Mouse (Mus musculus) forebrain, postnatal 0 days (tissue): ENCODE results near the gene Abcf3. TPM values are rescaled to one million over a fixed set of nuclear protein-coding genes. Genes with fewer than 3 reads are reported as not detected.

ENCODE experiments used
- ATAC-seq: fragments of 200-750 bp; cut with Nextera tagmentation; 2 replicates; pipeline ENCODE4 v1.8.0; 2017; ENCODE audit warnings: mild to moderate bottlenecking, moderate library complexity
- DNase-seq: peaks from one replicate; pipeline ENCODE4 v3.0.0-alpha.2; 2015
- H3K27ac ChIP-seq: fragments of 300-500 bp; sonication (generic); 2 replicates; pipeline ENCODE4 v1.5.1; 2014; ENCODE audit warnings: low read depth, mild to moderate bottlenecking, antibody characterized with exemption, low read length, moderate library complexity, mixed read lengths
- H3K27me3 ChIP-seq: fragments of 300-500 bp; sonication (generic); 2 replicates; pipeline ENCODE4 v1.6.1; 2014; ENCODE audit warnings: mild to moderate bottlenecking, low read length, mixed read lengths; ENCODE audit not compliant: insufficient read depth
- H3K36me3 ChIP-seq: fragments of 300-500 bp; sonication (generic); 2 replicates; pipeline ENCODE4 v1.6.1; 2014; ENCODE audit warnings: mild to moderate bottlenecking, moderate library complexity; ENCODE audit not compliant: insufficient read depth
- H3K4me1 ChIP-seq: fragments of 300-500 bp; sonication (generic); 2 replicates; pipeline ENCODE4 v1.6.1; 2014; ENCODE audit warnings: antibody characterized with exemption; ENCODE audit not compliant: insufficient read depth
- H3K4me2 ChIP-seq: fragments of 300-500 bp; sonication (generic); 2 replicates; pipeline ENCODE4 v1.6.1; 2014; ENCODE audit warnings: low read depth, mild to moderate bottlenecking, moderate library complexity
- H3K4me3 ChIP-seq: fragments of 300-500 bp; sonication (generic); 2 replicates; pipeline ENCODE4 v1.5.1; 2014; ENCODE audit warnings: low read depth, low read length, mixed read lengths
- H3K9ac ChIP-seq: fragments of 300-500 bp; sonication (generic); 2 replicates; pipeline ENCODE4 v1.6.1; 2014; ENCODE audit warnings: mild to moderate bottlenecking
- H3K9me3 ChIP-seq: fragments of 300-500 bp; sonication (generic); 2 replicates; pipeline ENCODE4 v1.6.1; 2016; ENCODE audit warnings: low read length
- CTCF ChIP-seq: sonication (generic); IDR thresholded peaks from 2 replicates; pipeline ENCODE4 v1.5.1; 2016; ENCODE audit warnings: antibody characterized with exemption, control low read depth, low read depth
- WGBS: fragments of 180-500 bp; shearing (Covaris S2); extraction: QIAGEN DNeasy Blood & Tissue Kit; methylation state at CpG from one replicate; pipeline ENCODE4 v1.1.7; 2014; 5-methylcytosine and 5-hydroxymethylcytosine counted together
- polyA plus RNA-seq: library from polyadenylated mRNA; unstranded; fragments of >200 nt; fragmentation: Nextera tagmentation; extraction: Ambion mirVana; gene quantifications from 2 replicates; pipeline ENCODE4 v1.2.1, GENCODE M21; 2015
- total RNA-seq: library from RNA; depleted of rRNA; stranded (reverse); fragments of >200 nt; gene quantifications from 2 replicates; pipeline ENCODE4 v1.2.3, GENCODE M21; 2014

Gene Abcf3
- total and polyA plus RNA-seq, 2 experiments from 2014 or later = 58.0 to 72.7 TPM

DNA sequence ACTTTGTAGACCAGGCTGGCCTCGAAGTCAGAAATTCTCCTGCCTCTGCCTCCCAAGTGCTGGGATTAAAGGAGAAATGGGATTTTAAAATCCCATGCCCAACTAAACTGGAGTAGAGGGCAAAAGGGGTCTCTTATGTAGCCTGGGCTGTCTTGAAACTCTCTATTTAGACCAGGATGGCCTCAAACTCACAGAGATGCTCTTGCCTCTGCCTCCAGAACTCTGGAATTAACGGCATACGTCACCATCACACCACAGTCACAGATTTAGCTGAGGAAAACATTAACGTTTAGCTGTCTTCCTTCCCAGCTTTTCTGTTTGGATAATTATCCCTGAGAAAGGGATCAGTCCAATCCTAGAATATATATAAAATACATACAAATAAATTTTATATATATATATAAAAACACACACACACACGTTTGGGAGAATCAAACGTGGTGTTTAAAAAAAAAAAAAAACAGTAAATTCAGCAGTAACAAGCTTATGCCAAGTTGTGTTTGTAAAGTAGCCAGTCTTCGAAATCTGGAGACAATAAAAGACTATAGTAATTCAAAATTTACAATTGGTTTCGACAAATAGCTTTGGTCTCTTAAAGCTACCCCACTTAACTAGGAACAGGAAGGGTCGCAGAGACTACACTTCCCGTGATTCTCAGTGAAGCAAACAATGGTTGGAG lies 13.6 kb upstream of the Abcf3 start:
- 0 out of 2 replicates have a peak overlapping the region, but pooled peaks have one; percentile 7 for H3K4me3 ChIP-seq
- H3K27me3 ChIP-seq = no peaks in the 10 kb centered on the region
- no peak for TF ChIP-seq CTCF
- peaks cover 57% of the 10 kb centered on the region for H3K36me3 ChIP-seq
- DNase-seq = no peak
- ATAC-seq = no peak
- H3K9me3 ChIP-seq = no peaks in the 10 kb centered on the region
- 43% methylated on average over 10 of the region's 10 CpGs for WGBS
- H3K4me1 ChIP-seq = peaks cover 19% of the 10 kb centered on the region
- H3K27ac ChIP-seq = no peak overlapping the region
- H3K9ac ChIP-seq = no peak overlapping the region
- peak overlapping the region; percentile 29; the same call in 1 of the 2 replicates for H3K4me2 ChIP-seq

GRCm38 (mm10) chr16:20535296-20536080 lies 12.9 kb upstream of the Abcf3 start, which contains the start of gene Ap2m1:
Gene Ap2m1 (plus strand): TSS chr16:20535478.
- H3K9ac ChIP-seq = peak within 1 kb of the TSS; percentile 98
- peak; percentile 99 for ATAC-seq
- H3K9me3 ChIP-seq = no peaks in the 10 kb centered on the region
- H3K27ac ChIP-seq = peak within 1 kb of the TSS; percentile 85
- no peaks in the 10 kb centered on the region for H3K27me3 ChIP-seq
- H3K4me2 ChIP-seq = peak within 1 kb of the TSS; percentile 77
- TF ChIP-seq CTCF = no peak
- H3K36me3 ChIP-seq = peaks cover 58% of the 10 kb centered on the region
- peaks cover 19% of the 10 kb centered on the region for H3K4me1 ChIP-seq
- peak; percentile 98 for DNase-seq
- 3% methylated on average over 52 of the region's 52 CpGs for WGBS
- H3K4me3 ChIP-seq = peak within 1 kb of the TSS; percentile 78

DNA sequence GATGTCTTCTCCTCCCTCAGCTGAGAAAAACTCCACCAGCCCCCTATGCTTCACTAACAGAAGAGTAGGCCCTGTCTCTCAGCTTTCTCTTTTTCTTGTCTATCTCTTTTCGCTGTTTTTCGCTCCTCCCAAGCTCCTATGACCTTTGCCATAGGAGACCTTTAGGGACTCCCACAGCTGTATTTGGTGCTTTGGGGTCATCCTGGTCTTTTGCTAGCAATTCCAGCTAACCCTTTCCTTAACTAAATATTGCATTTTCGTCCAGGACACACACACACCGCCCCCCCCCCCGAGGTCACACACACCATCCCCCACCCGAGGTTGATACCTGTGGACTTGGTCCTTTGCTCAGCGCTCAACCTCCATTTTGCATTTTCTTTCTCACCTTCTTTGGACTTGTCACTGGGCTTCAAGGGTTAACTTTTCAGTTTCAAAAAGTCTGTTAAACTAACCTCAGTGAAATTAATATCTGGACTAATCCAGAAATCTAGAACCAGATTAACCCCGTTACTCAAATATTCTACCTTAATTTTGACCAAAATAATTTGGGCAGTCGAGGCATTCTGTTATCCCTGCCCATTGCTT lies 12.2 kb upstream of the Abcf3 start:
- Histone ChIP-seq H3K9me3 (no peaks in the 10 kb centered on the region), H3K9ac (peak overlapping the region; percentile 98), H3K36me3 (peaks cover 58% of the 10 kb centered on the region), H3K27ac (peak overlapping the region; percentile 85), H3K4me3 (peak overlapping the region; percentile 78), H3K4me2 (peak overlapping the region; percentile 77), H3K27me3 (no peaks in the 10 kb centered on the region), H3K4me1 (peaks cover 19% of the 10 kb centered on the region)
- DNase-seq = no peak
- ATAC-seq = no peak
- TF ChIP-seq CTCF = no peak
- 29% methylated on average over 9 of the region's 9 CpGs for WGBS

- Histone ChIP-seq H3K27me3 (no peaks in the 10 kb centered on the region), H3K4me2 (peak overlapping the region; percentile 77), H3K27ac (0 out of 2 replicates have a peak overlapping the region, but pooled peaks have one; percentile 4), H3K4me3 (peak overlapping the region; percentile 78; the same call in 1 of the 2 replicates), H3K9me3 (no peaks in the 10 kb centered on the region), H3K9ac (peak overlapping the region; percentile 37), H3K36me3 (peaks cover 58% of the 10 kb centered on the region), H3K4me1 (peaks cover 19% of the 10 kb centered on the region)
- ATAC-seq = no peak
- DNase-seq = no peak
- 9% methylated on average over 5 of the region's 5 CpGs for WGBS
- TF ChIP-seq CTCF = no peak
These were observed 11.3 kb upstream of the Abcf3 start for GRCm38 (mm10) chr16:20537071-20537471.

DNA sequence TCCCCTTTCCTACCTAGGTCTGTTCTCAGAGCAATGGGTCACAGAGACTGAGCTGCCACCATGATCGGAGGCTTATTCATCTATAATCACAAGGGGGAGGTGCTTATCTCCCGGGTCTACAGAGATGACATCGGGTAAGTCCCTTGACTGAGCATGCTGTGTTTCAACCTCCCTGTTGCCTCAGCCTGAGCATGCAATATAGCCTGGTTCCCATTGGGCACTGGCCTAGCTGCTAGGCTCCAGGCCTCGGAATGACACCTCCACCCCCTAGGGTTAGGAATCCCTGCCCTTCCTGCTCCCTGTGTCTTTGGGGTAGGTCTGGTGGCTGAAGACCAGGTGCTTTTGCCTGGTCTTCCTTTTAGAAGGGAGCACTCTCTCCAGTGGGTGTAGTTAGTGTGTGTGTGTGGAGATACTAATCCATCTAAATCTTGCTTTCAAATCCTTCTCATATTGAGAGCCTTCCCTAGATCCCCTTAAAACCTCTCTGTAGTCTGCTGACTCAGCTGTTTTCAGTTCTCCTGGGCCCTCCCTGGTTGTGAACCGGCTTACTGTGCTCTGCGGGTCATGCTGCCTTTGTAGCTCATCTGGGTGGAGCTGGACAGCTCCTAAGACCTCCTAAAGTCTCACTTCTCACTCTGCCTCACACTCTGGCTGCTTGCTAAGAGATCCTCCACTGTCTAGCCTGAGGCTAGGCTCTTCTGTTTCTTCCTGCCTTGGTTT lies 10.6 kb upstream of the Abcf3 start:
- ATAC-seq (no peak), DNase-seq (no peak)
- H3K4me1 ChIP-seq = peaks cover 19% of the 10 kb centered on the region
- H3K27me3 ChIP-seq = no peaks in the 10 kb centered on the region
- peak overlapping the region; percentile 37 for H3K9ac ChIP-seq
- H3K9me3 ChIP-seq = no peaks in the 10 kb centered on the region
- H3K36me3 ChIP-seq = peaks cover 59% of the 10 kb centered on the region
- no peak for TF ChIP-seq CTCF
- peak overlapping the region; percentile 78; the same call in 1 of the 2 replicates for H3K4me3 ChIP-seq
- no peak overlapping the region for H3K27ac ChIP-seq
- WGBS = 24% methylated on average over 6 of the region's 6 CpGs
- peak overlapping the region; percentile 77 for H3K4me2 ChIP-seq

DNA sequence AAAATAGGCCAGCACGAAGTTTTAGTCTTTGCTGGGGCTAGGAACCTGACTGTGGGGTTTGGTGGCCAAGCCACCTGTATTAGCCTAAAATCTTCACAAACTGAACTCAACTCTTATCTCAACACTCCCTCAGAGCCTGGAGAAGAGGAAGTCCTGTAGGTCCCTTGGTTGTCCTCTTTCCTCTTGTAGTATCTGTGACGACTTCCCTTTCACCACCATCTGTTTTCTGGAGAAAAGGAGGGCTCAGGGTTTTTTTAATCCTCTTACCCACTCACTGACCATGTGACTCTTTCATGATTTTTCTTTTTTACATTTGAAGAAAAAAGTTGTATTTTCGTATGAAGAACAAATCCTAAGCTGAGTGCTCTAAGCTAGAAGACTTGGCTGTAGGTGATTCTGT lies 8.7 kb upstream of the Abcf3 start:
- Histone ChIP-seq H3K4me2 (no peak overlapping the region), H3K9ac (no peak overlapping the region), H3K27ac (no peak overlapping the region), H3K9me3 (no peaks in the 10 kb centered on the region), H3K27me3 (no peaks in the 10 kb centered on the region), H3K4me3 (no peak overlapping the region), H3K4me1 (peaks cover 19% of the 10 kb centered on the region), H3K36me3 (peaks cover 61% of the 10 kb centered on the region)
- WGBS = 72% methylated on average over 3 of the region's 3 CpGs
- TF ChIP-seq CTCF = no peak
- DNase-seq (no peak), ATAC-seq (no peak)
